Mouse (Mus musculus) kidney, adult 2 months (tissue): ENCODE results near the gene Cav1. TPM values are rescaled to one million over a fixed set of nuclear protein-coding genes. Genes with fewer than 3 reads are reported as not detected.

Experiments
- DNase-seq: peaks from one replicate; pipeline ENCODE4 v3.0.0; 2021
- H3K27ac ChIP-seq: fragments of 200-500 bp; 2 replicates; pipeline ENCODE4 v1.5.1; 2012; ENCODE audit warnings: low read depth, low read length, control low read depth, inconsistent platforms; ENCODE audit not compliant: insufficient read depth
- H3K27me3 ChIP-seq: fragments of 200-500 bp; replicated peaks from 2 replicates; pipeline ENCODE4 v1.6.1; 2012; ENCODE audit warnings: mild to moderate bottlenecking, moderate library complexity, low read length, inconsistent platforms; ENCODE audit not compliant: control insufficient read depth, insufficient read depth
- H3K36me3 ChIP-seq: fragments of 200-500 bp; 2 replicates; pipeline ENCODE4 v1.6.1; 2012; ENCODE audit warnings: mild to moderate bottlenecking, moderate library complexity, low read length, inconsistent platforms; ENCODE audit not compliant: control insufficient read depth, insufficient read depth
- H3K4me1 ChIP-seq: fragments of 200-500 bp; 2 replicates; pipeline ENCODE4 v1.6.1; 2011; ENCODE audit warnings: low read length; ENCODE audit not compliant: control insufficient read depth, insufficient read depth
- H3K4me3 ChIP-seq: fragments of 200-500 bp; 2 replicates; pipeline ENCODE4 v1.5.1; 2011; ENCODE audit warnings: mild to moderate bottlenecking, low read depth, low read length, control low read depth; ENCODE audit not compliant: insufficient read depth
- CTCF ChIP-seq: fragments of 200-500 bp; conservative IDR thresholded peaks from 2 replicates; pipeline ENCODE4 v1.5.1; 2011; ENCODE audit warnings: low read depth, mild to moderate bottlenecking, control low read depth, low read length, moderate library complexity, mixed read lengths; ENCODE audit not compliant: insufficient read depth, insufficient read length
- POLR2A ChIP-seq: fragments of 200-500 bp; IDR thresholded peaks from one replicate; pipeline ENCODE4 v1.6.1; 2011; ENCODE audit warnings: low read depth, low read length, control low read depth
- WGBS: fragments of 180-500 bp; shearing (Covaris S2); methylation state at CpG from one replicate; pipeline ENCODE4 v1.1.7; 2018; 5-methylcytosine and 5-hydroxymethylcytosine counted together
- polyA plus RNA-seq: library from polyadenylated mRNA; depleted of rRNA; stranded (reverse); fragments of >200 nt; gene quantifications from 2 replicates; pipeline ENCODE4 v1.2.3, GENCODE M21; 2012

The Cav1 gene
- polyA plus RNA-seq, 1 experiment, result 149 TPM

GRCm38 (mm10) chr6:17280939-17281756 is 25.0 kb upstream of the Cav1 start, which contains the start of gene Cav2:
TSS of gene Cav2 (plus strand) at chr6:17281185.
- H3K4me1 ChIP-seq, result no peaks in the 10 kb centered on the region; the same call in 1 of the 2 replicates
- H3K36me3 ChIP-seq, result no peaks in the 10 kb centered on the region
- H3K4me3 ChIP-seq, result peak within 1 kb of the TSS; percentile 66
- peak; percentile 93 for DNase-seq
- no peaks in the 10 kb centered on the region for H3K27me3 ChIP-seq
- WGBS, result 1% methylated on average over 40 of the region's 40 CpGs
- TF ChIP-seq POLR2A (peak; percentile 77), CTCF (no peak)
- peak within 1 kb of the TSS; percentile 91 for H3K27ac ChIP-seq

DNA sequence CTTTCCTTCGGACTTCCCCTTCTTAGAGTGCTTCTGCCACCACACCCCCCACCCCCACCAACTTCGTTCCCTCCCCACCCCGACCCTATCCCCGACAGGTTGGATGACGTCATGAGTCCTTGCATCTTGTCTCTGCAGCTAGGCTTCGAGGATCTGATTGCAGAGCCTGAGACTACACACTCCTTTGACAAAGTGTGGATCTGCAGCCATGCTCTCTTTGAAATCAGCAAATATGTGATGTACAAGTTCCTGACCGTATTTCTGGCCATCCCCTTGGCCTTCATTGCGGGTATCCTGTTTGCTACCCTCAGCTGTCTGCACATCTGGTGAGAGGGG is 24.4 kb upstream of the Cav1 start:
- DNase-seq, result peak; percentile 9
- Histone ChIP-seq H3K4me1 (no peaks in the 10 kb centered on the region; the same call in 1 of the 2 replicates), H3K36me3 (no peaks in the 10 kb centered on the region), H3K27me3 (no peaks in the 10 kb centered on the region), H3K4me3 (peak overlapping the region; percentile 66), H3K27ac (peak overlapping the region; percentile 91)
- no peak for TF ChIP-seq POLR2A
- WGBS, result 36% methylated on average over 8 of the region's 8 CpGs

DNA sequence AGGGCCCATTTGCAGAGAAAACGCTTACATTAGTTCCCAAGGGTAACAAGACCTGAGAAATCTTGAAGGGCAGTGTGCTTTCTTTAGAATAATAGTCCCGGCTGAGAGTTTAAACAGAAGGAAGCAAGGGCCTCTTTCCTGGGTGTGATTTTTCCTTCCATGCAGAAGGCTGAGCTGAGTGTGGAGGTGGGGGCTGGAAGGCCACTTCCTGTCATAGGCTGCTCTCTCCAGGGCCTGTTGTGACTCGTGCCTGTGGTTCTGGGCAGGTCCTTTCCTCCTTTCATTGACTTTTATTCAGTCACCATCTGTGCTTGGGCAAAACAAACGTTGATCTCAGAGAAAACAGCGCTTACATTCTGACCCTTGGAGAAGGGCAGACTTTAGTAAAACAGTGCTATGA is 24.0 kb upstream of the Cav1 start:
- peak; percentile 53 for DNase-seq
- H3K4me3 ChIP-seq, result peak overlapping the region; percentile 66
- H3K27ac ChIP-seq, result peak overlapping the region; percentile 65
- H3K4me1 ChIP-seq, result no peaks in the 10 kb centered on the region; the same call in 1 of the 2 replicates
- H3K27me3 ChIP-seq, result no peaks in the 10 kb centered on the region
- H3K36me3 ChIP-seq, result no peaks in the 10 kb centered on the region
- TF ChIP-seq CTCF (no peak), POLR2A (no peak)
- WGBS, result 47% methylated on average over 5 of the region's 5 CpGs

GRCm38 (mm10) chr6:17283834-17284233 is 22.3 kb upstream of the Cav1 start:
- no peak overlapping the region for H3K27ac ChIP-seq
- TF ChIP-seq POLR2A (no peak), CTCF (no peak)
- no peaks in the 10 kb centered on the region for H3K27me3 ChIP-seq
- DNase-seq, result no peak
- no peaks in the 10 kb centered on the region for H3K36me3 ChIP-seq
- 83% methylated on average over 3 of the region's 3 CpGs for WGBS
- no peaks in the 10 kb centered on the region; the same call in 1 of the 2 replicates for H3K4me1 ChIP-seq
- no peak overlapping the region for H3K4me3 ChIP-seq

DNA sequence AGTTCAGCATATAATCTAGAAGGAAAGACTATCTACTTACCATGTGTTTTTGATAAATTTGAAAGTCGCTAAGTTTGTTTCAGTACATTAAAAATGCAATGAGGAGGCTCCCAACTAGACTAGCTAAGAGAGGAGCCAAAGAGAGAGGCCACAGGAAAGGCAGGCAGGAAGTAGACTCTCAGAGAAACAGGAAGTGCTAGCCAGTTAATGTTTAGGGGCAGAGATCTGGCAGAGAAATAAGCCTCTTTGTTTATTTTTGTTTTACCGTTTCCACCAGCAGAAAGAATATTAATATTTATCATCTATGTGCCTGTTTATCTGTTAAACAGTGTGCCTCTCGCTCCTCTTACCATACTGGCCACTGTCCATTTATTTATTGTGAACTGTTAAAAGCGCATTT is 19.8 kb upstream of the Cav1 start:
- DNase-seq, result peak; percentile 46
- Histone ChIP-seq H3K27ac (peak overlapping the region; percentile 31; the same call in 1 of the 2 replicates), H3K36me3 (no peaks in the 10 kb centered on the region), H3K4me3 (no peak overlapping the region), H3K27me3 (no peaks in the 10 kb centered on the region), H3K4me1 (no peaks in the 10 kb centered on the region)
- TF ChIP-seq CTCF, result no peak
- no peak for TF ChIP-seq POLR2A
- WGBS, result 54% methylated on average over 4 of the region's 4 CpGs

GRCm38 (mm10) chr6:17295116-17295515 is 11.0 kb upstream of the Cav1 start:
- 43% methylated on average over 5 of the region's 5 CpGs for WGBS

GRCm38 (mm10) chr6:17306602-17307325 is 629 bp downstream of the Cav1 start:
- H3K4me1 ChIP-seq, result 0 out of 2 replicates have a peak, but pooled peaks cover 5% of the 10 kb centered on the region
- WGBS, result 2% methylated on average over 19 of the region's 19 CpGs
- peak overlapping the region; percentile 84 for H3K27ac ChIP-seq
- peak overlapping the region; percentile 41 for H3K4me3 ChIP-seq
- TF ChIP-seq POLR2A, result no peak
- TF ChIP-seq CTCF, result no peak
- no peaks in the 10 kb centered on the region for H3K27me3 ChIP-seq
- peak; percentile 14 for DNase-seq
- H3K36me3 ChIP-seq, result no peaks in the 10 kb centered on the region

More at GRCm38 (mm10) chr6:17295116-17295515, 11.0 kb upstream of the Cav1 start:
- Histone ChIP-seq H3K4me3 (no peak overlapping the region), H3K36me3 (no peaks in the 10 kb centered on the region), H3K4me1 (no peaks in the 10 kb centered on the region), H3K27me3 (no peaks in the 10 kb centered on the region), H3K27ac (no peak overlapping the region)
- no peak for DNase-seq
- TF ChIP-seq CTCF (no peak), POLR2A (no peak)
